Mouse (Mus musculus) kidney, postnatal 10 days (tissue): ENCODE data around the gene Lsamp.
A peak's percentile ranks its signal among the peaks of the same experiment; 100 is the strongest.

Source experiments
- DNase-seq: peaks from one replicate; pipeline ENCODE4 v3.0.0; 2021; ENCODE audit warnings: mixed read lengths

Lsamp gene

DNA sequence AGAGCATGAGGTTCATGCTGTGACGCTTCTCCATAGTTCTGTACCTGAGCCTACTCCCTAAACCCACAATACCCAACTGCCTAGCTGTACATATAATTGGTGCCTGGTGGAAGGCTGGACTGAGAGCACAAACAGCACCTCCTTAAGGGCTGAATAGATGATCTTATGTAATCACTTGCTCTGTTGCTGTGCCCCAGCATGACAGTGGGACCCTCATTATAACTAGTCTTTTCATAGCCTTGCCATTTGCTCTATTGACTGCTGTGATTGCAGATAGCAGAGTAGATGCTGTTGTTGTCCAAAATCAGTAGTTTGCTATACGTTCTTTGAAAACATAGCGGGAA is 1843.4 kb downstream of the Lsamp start:
- no peak for DNase-seq

- DNase-seq: no peak
Measured at GRCm38 (mm10) chr16:41834637-41835036, 1850.5 kb downstream of the Lsamp start.

DNA sequence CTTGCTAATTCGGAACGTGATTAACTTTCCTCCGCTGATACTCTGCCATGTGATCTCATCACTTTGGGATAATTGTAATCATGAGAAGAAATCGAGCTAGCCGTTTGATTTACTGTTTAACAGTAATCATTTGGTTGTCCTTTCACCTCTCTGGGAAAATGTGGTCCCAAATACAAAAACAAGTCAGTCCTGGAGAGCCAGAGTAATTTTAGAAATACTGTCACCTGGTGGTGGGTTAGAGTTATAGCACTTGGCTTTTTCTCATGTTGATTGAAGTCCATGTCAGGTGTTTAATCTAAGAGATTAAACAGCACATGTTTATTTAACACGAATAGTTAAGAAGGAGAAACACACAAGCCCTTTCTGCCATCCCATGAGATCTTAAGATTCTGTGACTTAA is 1851.6 kb downstream of the Lsamp start:
- DNase-seq: no peak

DNA sequence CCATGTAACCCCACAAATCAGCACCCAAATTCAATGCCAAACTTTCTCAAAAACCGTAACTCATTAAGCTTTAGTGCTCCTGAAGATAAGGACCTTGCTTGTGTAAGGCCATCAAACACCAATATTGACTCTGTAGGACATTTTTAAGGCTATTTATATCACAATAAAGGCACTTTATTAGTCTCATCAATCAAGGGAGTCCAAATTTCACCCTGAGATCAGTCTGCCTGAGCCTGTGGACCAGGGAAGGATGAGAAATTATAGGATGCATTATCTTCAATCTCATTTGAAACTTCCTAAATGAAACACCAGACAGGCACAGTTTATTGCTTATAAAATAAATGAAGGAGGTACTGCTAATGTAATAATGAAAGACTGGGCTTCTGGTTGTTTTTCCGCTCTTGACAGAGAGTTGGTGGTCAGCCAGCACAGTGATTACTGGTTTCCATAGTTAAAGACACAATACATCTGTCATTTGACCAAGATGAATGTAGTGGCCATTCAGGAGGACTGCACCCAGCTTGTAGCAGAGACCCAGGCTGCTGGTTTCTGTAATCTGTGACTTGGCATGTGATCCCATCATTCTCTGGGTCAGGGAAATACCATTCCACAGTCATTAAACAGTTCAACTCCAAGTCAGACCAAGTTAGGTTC is 1855.7 kb downstream of the Lsamp start:
- DNase-seq: peak; percentile 26

DNA sequence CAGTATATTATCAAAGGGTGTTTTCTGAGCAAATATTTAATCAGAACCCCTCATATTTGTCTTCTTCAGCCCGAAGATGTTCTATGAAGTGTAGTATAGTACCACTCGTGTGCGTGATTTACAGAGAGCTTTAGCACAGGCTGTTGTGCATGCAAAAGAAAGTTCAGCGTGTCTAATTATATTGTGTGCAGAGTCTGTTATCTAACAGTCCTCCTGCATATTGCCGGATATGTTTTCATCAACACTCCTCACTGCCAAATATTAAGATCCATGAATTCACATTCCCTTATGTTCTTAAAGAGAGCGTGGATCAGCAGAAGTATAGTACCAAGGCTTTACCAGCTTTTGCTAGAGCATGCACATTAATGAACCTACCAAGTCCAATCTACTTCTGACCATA is 1862.7 kb downstream of the Lsamp start:
- DNase-seq: no peak

DNA sequence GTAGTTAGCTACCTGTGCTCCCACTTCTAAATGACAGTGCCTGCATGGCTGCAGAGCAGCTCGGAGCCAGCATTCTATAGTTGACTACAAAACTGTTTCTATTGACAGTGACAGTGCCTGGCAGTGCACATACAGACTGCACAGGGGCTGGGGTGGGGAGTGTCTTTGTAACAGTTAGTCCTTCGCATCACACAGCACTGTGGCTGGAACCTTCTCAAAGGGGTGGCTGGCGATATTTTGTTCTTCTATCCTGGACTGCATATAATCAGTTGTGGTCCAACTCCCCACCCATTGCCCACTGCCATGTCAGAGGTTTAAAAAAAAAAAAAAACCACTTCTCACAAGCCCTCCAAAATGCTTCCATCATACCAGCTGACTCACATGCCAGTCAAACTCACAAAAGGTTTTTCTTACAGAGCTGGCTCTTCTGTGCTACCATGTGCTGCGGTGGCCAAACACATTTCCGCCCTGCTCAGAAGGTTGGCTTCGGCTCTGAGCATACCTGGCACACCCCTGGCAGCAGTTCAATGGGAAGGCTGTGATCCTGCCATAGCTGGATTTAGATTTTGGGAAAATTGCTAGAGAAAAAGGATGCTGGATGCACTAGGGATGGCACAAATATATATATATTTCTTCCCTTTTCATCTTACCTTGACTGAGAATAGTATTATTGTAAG is 1887.9 kb downstream of the Lsamp start:
- no peak for DNase-seq

GRCm38 (mm10) chr16:41888546-41889165 is 1904.5 kb downstream of the Lsamp start:
- no peak for DNase-seq

- DNase-seq: no peak
Measured at GRCm38 (mm10) chr16:41900783-41901182, 1916.6 kb downstream of the Lsamp start.

DNA sequence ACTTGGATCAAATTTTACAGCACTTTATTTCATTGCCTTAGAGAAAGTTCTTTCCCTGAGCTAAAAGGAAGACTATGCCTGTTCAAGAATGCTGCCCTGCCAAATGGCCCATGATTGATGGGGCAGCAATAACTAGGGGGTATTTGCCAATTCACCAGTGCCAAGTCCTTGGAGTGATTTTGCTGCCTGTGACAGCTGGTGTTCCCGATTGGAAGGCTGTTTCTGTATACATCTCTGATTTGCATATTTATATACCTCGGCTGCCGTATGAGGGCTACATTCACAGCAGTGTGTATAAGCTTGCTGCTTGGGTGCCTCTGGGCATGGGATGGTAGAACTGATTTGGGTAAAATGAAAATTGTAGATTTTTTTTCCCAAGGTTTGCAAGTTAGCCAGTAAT is 1919.5 kb downstream of the Lsamp start:
- DNase-seq: no peak

DNA sequence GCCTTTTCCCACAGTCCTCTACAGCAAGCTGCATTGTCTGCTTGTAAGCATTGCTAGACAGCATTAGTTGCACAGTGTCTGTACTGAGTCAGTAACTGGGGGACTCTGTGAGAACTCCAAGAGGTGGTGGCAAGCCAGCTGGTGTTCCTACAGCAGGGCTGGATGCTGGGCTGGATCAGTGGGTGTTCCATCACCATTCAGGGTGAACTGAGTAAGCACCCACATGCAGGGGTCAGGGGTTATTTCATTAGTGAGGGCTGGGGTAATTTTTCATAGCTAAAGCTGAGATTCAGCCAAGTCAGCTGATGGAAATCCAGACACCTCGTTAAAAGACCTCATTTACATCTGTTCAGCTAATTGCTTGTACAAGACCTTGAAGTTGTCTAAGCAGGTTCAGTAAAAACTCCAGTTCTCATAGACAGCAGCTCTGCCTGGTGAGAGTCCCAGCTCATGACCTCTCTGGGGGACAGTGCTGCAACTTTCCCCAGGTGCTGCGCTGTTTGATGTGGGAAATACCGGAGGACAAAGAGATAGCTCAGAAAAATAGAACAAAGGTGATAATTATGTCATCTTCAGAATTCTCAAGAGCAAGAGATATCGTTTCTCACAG is 1928.5 kb downstream of the Lsamp start:
- DNase-seq: no peak

GRCm38 (mm10) chr16:41913346-41913745 is 1929.2 kb downstream of the Lsamp start:
- DNase-seq: no peak

DNA sequence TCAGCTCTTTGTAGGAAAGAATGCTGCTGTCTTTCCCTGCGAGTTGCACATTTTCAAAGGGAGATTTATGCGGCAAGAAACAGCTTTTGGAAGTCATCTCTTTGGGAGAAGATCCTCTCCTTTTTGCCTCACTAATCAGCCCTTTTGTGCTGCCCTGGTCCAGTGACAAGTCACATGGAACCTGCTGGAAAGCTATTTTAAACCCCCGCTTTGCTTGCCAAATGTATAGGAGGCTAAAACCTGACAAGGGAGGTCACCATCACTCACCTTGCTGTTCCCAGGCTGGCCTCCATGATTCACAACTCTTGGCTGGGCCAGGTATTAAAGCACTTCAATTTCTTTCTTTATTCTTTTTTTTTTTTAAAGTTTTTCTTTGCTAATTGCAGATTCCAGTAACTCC is 1932.2 kb downstream of the Lsamp start:
- DNase-seq: no peak

DNA sequence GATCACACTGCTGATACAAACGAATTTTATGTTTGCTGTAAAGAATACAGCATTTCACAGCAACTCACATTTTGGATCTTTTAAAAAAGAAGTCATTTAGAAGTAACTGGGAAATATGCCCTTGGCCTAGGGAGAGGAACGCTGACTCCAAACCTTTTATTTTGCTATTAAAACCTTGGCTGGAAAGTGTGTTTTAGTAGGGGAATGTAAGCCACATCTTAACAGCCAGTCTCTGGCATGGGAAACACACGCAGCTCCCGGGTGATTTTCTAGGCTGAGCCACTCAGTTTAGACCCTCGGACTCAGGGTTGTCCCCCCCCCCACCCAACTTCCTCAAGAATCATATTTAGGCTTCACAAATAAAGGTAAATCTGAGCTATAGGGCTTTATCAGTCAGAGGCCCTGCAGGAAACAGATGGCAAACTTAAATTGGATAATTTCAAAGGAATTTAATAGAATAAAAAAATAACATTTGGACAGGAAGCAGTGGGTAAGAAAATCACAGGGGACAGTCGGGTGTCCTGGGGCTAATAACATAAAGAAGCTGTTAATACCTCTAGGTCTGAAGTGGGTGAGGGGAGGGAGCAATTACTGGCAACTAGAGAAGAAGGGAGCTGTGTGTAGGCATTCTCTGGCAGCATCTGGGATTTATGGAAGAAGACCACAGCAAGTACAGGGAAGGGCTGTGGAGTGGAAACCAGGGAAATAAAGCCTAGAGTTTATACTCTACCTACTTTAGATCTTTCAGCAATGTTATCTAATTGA is 1933.1 kb downstream of the Lsamp start:
- no peak for DNase-seq

- no peak for DNase-seq
Measured at GRCm38 (mm10) chr16:41929546-41929945, 1945.4 kb downstream of the Lsamp start.

GRCm38 (mm10) chr16:41935701-41936100 is 1951.5 kb downstream of the Lsamp start:
- no peak for DNase-seq

DNA sequence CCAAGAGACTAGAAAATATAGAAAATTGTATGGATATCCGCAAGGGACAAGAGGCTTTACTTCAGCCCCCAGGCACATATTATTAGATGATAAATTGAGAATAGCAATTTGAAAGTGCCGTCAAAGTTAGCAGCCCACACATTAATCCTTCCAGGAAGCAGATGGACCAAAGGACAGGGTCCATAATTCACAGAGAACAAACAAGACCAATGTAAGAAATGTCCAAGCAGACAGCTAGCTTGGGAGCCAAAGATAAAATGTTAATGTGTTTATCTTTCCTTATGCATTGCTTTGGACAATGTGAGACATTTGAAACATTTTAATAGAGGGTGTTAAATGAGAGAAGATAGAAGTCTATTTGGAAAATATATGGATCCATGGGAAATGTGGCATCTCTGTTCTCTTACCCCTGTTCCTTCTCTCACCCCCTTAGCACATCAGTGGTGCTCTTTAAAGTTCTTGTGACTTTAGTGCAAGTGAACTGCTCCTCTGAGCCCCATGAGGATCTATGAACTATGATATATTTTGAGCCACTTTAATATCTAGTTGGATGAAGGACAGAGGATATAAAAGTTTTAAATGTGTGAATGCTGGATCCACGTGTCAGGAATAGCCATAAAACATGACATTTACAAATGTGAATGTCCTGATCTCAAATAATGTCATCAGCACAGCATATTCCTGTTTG is 1952.9 kb downstream of the Lsamp start:
- no peak for DNase-seq

DNA sequence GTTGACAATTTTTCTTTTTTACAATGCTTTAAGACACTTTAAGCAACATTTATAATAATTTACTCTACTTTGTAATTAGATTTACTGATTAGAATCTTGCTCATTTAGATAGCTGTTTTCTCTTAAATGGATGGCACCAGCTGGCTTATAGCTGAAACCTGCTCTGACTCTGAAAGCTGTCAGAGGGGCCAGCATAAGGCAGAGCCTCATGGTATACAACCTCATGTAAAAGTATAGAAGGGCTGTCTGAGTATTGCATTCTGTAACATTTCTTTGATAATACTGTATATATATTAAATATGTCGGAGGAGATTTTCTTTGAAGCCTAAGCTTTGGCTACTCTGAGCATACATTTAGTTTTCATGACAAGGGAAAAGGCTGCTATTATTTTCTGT is 1953.4 kb downstream of the Lsamp start:
- no peak for DNase-seq

DNA sequence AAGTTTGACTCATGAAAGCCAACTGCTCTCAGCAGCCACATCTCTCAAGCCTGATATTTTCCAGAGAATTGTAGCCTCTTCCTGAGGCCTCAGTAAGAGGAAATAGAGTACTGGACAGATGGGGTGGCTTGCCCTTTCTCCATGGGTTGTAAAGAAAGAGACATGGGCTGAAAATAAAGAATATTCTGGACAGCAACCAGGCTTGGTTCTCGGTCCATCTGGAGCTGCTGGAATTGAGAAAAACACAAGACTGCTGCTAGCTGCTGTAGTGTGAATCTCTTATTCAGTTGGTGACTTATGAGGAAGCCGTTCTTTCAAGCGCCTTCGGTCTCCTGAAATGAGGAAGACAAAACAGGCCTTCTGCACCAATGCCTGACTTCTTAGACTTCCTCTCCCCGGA is 1954.1 kb downstream of the Lsamp start:
- peak; percentile 27 for DNase-seq

DNA sequence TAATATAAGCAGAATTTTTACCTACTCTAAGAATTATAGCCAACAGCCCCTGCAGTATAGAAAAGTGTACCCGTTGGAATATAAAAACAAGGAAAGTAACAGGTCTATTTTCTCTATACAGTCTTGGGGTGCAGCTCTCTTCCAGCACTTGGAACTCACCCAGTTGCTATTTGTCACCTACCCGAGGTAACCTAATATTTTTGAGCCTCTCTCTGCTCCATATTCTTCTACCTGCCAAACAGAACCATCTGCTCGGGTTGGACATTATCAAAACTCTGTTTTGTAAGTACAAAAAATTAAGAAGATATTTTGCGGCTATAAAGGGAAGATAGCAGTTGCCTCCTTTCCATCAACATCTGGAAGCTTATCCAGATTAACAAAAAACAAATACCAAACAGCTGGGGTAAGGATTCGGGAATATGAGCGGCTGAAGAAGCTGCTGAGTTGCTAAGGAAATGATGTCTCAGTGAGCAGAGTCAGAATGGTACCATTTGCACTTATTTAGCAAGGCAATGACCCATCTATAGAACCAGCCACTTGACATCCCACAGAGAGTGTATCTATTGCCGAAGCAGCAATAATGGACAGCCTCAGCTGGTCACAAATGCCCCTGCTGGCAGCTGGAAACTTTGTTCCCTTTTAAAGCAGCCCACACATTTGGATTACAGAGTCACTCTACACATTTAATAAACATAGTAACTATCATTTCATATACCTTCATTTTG is 1957.6 kb downstream of the Lsamp start:
- no peak for DNase-seq

GRCm38 (mm10) chr16:41957811-41958210 is 1973.7 kb downstream of the Lsamp start:
- DNase-seq: no peak

- no peak for DNase-seq
Measured at GRCm38 (mm10) chr16:41965636-41966035, 1981.5 kb downstream of the Lsamp start.

DNA sequence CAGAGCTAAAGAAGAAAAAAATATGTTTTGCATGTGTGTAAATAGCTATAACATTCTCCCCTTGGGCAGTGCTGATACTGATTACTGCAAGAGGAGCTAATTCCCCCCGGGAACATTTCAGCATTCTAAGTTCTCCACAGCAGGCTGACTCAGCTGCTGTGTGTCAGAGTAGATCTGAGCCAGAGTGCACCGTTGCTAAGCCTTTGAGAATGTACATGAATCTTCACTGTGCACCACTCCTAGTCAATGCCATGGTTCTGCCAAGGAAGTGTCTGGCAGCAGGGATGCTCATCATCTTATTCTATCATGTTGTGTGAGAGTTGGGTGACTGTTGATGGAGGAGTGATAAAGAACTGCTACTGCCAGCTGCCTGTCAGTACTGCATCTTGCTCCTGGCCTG is 1985.1 kb downstream of the Lsamp start:
- DNase-seq: no peak
